Mouse (Mus musculus): ENCODE measurements around the gene Smarca4.

DNA sequence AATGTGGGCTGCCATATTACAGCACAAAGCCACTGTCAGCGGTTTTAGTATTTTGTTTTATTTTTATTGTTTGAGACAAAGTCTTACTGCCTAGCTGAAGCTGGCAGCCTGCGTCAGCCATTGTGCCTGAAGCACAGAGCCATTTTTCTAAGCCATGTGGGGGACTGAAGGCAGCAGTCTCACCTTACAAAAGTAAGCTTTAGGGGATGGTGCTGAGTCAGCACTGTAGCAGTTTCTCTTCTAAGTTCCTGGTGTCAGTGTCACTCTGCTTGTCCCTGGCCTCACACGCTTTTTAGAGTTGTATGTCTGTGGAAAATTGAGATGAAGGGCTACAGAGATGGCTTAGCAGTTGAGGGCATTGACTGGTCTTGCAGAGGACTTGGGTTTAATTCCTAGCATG, 30.4 kb downstream of the Smarca4 start:
- TF ChIP-seq EP300 (optimal IDR thresholded peaks at IDR 0.05) (no peak), CTCF (IDR thresholded peaks at IDR 0.05; ENCODE audit: low read depth) (no peak)

All from stomach, postnatal 0 days (tissue).